Mouse (Mus musculus) kidney, postnatal 0 days (tissue): ENCODE results near the gene Cdcp1. TPM values are rescaled to one million over a fixed set of nuclear protein-coding genes. Genes with fewer than 3 reads are reported as not detected.
A peak's percentile ranks its signal among the peaks of the same experiment; 100 is the strongest.

Source experiments
- ATAC-seq: fragments of 200-750 bp; cut with Nextera tagmentation; replicated peaks from 2 replicates; pipeline ENCODE4 v1.8.0; 2017; ENCODE audit warnings: low read depth, moderate number of reproducible peaks, moderate TSS enrichment, moderate library complexity; ENCODE audit not compliant: low FRiP score
- DNase-seq: peaks from one replicate; pipeline ENCODE4 v3.0.0-alpha.2; 2016; ENCODE audit warnings: low spot score
- H3K27ac ChIP-seq: fragments of 300-500 bp; sonication (generic); 2 replicates; pipeline ENCODE4 v1.5.1; 2014; ENCODE audit warnings: mild to moderate bottlenecking
- H3K27me3 ChIP-seq: fragments of 300-500 bp; sonication (generic); 2 replicates; pipeline ENCODE4 v1.6.1; 2014; ENCODE audit warnings: low read length, mixed read lengths; ENCODE audit not compliant: insufficient read depth
- H3K36me3 ChIP-seq: fragments of 300-500 bp; sonication (generic); 2 replicates; pipeline ENCODE4 v1.6.1; 2014; ENCODE audit warnings: low read length, mixed read lengths; ENCODE audit not compliant: insufficient read depth
- H3K4me1 ChIP-seq: fragments of 300-500 bp; sonication (generic); replicated peaks from 2 replicates; pipeline ENCODE4 v1.6.1; 2014; ENCODE audit warnings: antibody characterized with exemption, low read length, mixed read lengths; ENCODE audit not compliant: insufficient read depth
- H3K4me2 ChIP-seq: fragments of 300-500 bp; sonication (generic); 2 replicates; pipeline ENCODE4 v1.6.1; 2014; ENCODE audit warnings: mild to moderate bottlenecking, low read length, moderate library complexity, mixed read lengths
- H3K4me3 ChIP-seq: fragments of 300-500 bp; sonication (generic); replicated peaks from 2 replicates; pipeline ENCODE4 v1.5.1; 2014; ENCODE audit warnings: low read depth, low read length
- H3K9ac ChIP-seq: fragments of 300-500 bp; sonication (generic); 2 replicates; pipeline ENCODE4 v1.6.1; 2014; ENCODE audit warnings: low read depth, low read length
- H3K9me3 ChIP-seq: fragments of 300-500 bp; sonication (generic); replicated peaks from 2 replicates; pipeline ENCODE4 v1.6.1; 2016; ENCODE audit warnings: low read length, inconsistent platforms, mixed read lengths
- CTCF ChIP-seq: IDR thresholded peaks from 2 replicates; pipeline ENCODE4 v1.5.1; 2016; ENCODE audit warnings: antibody characterized with exemption, low read depth, mild to moderate bottlenecking, moderate library complexity
- WGBS: fragments of 180-500 bp; shearing (Covaris S2); extraction: QIAGEN DNeasy Blood & Tissue Kit; methylation state at CpG from one replicate; pipeline ENCODE4 v1.1.7; 2014; 5-methylcytosine and 5-hydroxymethylcytosine counted together
- polyA plus RNA-seq: library from polyadenylated mRNA; unstranded; fragments of >200 nt; fragmentation: Nextera tagmentation; extraction: Ambion mirVana; gene quantifications from 2 replicates; pipeline ENCODE4 v1.2.1, GENCODE M21; 2015

Cdcp1 gene
- polyA plus RNA-seq, 1 experiment from 2014 or later = 6.8 TPM

DNA sequence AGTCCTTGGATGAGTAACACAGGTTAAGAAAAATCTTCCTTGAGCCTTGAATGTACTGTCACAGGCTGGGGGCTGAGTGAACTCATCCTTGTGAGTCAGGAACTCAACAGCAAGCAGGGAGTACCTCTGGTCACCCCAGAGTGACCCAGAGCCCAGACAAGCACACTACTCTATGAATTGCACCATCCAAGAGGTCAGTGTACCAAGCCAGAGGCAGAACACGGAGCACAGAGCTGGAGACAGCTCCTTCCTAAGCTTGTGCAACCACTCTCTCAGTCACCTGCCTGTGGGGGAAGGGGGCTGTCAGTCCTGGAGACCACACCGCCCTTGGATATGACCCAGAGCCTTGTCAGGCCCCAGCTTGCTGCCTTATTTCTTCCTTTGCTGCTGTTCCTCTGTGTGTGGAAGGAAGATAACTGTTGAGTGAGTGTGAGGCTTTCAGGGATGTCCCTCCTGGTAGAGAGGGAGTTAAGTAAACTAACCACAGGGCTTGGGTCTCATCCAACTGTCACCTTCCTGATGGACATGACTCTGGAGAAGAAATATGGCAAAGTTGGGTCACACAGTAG, 9.1 kb upstream of the Cdcp1 start:
- H3K4me3 ChIP-seq = no peak overlapping the region
- H3K9ac ChIP-seq = no peak overlapping the region

DNA sequence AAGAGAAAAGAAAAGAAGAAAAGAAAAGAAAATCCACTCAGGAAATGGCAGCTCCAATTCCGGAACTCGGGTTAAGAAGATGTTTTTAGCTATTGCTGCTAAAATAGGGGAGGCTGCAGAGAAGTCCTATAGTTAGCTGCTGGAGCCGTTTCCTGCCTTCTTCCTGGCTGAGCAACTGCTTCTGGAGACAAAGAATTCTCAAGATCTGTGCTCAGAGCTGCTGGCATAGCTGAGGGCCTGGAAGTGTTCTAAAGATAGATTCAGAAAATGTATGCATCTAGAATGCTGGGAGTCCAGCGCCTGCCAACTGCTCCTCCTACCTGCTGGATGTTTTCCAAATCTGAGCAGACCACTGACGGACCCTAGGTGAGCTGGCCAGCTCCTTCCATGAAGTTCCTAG, 4.0 kb upstream of the Cdcp1 start:
- Histone ChIP-seq H3K4me1 (no peaks in the 10 kb centered on the region), H3K4me3 (no peak overlapping the region), H3K27ac (0 out of 2 replicates have a peak overlapping the region, but pooled peaks have one; percentile 37), H3K27me3 (no peaks in the 10 kb centered on the region), H3K36me3 (no peaks in the 10 kb centered on the region), H3K4me2 (no peak overlapping the region), H3K9me3 (no peaks in the 10 kb centered on the region), H3K9ac (no peak overlapping the region)
- ATAC-seq (no peak), DNase-seq (peak; percentile 61)
- no peak for TF ChIP-seq CTCF
- WGBS = 43% methylated on average over 5 of the region's 5 CpGs

More for the DNA sequence above, 9.1 kb upstream of the Cdcp1 start:
- Histone ChIP-seq H3K9me3 (no peaks in the 10 kb centered on the region), H3K4me1 (no peaks in the 10 kb centered on the region), H3K27me3 (no peaks in the 10 kb centered on the region), H3K27ac (no peak overlapping the region), H3K36me3 (no peaks in the 10 kb centered on the region), H3K4me2 (no peak overlapping the region)
- WGBS = 67% methylated on average over 2 of the region's 2 CpGs
- no peak for TF ChIP-seq CTCF
- DNase-seq (no peak), ATAC-seq (no peak; the same call in 1 of the 2 replicates)

DNA sequence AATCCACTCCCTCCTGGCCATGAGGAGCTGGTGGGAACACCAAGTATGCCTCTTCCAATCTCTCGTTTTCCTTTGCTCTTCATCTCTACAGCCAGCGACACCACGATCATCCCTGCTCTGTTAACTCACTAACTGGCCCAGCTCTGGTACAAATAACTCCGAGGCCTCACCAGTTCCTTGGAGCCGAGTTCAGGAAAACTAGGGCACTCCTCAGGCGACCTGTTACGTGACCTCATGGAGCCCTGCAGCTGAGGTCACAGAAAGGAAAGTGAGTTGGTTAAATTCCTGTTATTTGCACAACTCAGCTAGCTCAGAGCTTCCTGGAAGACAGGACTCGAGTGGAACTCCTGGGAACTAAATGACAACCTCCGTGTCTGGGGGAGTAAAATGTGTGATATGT, 2.5 kb downstream of the Cdcp1 start:
- no peaks in the 10 kb centered on the region for H3K36me3 ChIP-seq
- WGBS = 61% methylated on average over 9 of the region's 9 CpGs
- H3K4me2 ChIP-seq = no peak overlapping the region
- no peaks in the 10 kb centered on the region for H3K27me3 ChIP-seq
- no peaks in the 10 kb centered on the region for H3K9me3 ChIP-seq
- no peak for ATAC-seq
- TF ChIP-seq CTCF = no peak
- DNase-seq = no peak
- no peaks in the 10 kb centered on the region for H3K4me1 ChIP-seq
- H3K4me3 ChIP-seq = no peak overlapping the region
- H3K27ac ChIP-seq = no peak overlapping the region
- H3K9ac ChIP-seq = no peak overlapping the region

DNA sequence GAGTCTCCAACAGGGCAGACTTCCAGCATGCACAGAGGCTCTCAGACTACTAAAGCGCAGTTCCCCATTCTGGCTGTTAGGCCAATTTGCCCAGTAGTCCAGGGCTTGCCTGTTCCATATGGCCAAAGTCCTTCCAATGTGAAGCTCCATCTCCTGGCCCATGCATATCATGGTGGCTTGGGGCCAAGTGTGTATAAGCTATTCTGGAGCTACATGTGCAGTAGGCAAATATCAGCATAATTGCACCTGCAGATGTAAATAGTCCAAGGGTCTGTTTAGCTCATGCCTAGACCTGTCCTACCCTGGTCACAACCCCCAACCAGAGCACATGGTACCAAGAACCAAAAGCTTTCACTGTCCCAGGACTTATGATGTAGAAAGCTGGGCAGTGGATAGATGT, 7.9 kb downstream of the Cdcp1 start:
- Histone ChIP-seq H3K4me2 (no peak overlapping the region), H3K4me1 (no peaks in the 10 kb centered on the region), H3K9ac (no peak overlapping the region), H3K27me3 (no peaks in the 10 kb centered on the region), H3K4me3 (no peak overlapping the region), H3K9me3 (no peaks in the 10 kb centered on the region), H3K27ac (no peak overlapping the region), H3K36me3 (no peaks in the 10 kb centered on the region)
- no peak for TF ChIP-seq CTCF
- DNase-seq = no peak
- WGBS = 94% methylated on average over 1 of the region's 1 CpGs
- no peak for ATAC-seq

DNA sequence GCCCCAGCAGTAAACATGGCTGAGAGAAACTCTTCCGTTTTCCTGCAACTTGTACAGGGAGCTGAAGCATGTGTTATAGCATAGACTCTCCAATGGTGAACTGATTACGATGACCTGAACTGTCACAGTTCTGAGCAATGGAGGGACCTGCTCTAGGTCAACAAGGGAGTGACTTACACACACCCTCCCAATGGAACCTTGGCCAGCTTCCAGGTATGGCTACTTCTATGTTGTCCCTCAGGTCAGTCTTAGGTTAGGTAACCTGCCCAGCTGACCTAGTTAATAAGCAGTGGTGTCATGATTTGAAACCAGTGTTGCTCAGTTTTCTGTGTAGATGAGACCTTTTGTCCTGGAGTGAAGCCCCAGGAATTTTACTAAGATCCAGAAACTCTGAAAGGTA, 8.9 kb downstream of the Cdcp1 start:
- ATAC-seq (peak; percentile 79; the same call in 1 of the 2 replicates), DNase-seq (peak; percentile 5)
- H3K9ac ChIP-seq = no peak overlapping the region
- H3K4me3 ChIP-seq = no peak overlapping the region
- H3K27me3 ChIP-seq = no peaks in the 10 kb centered on the region
- no peak overlapping the region for H3K4me2 ChIP-seq
- no peak overlapping the region for H3K27ac ChIP-seq
- no peak for TF ChIP-seq CTCF
- H3K9me3 ChIP-seq = no peaks in the 10 kb centered on the region
- no peaks in the 10 kb centered on the region for H3K4me1 ChIP-seq
- no peaks in the 10 kb centered on the region for H3K36me3 ChIP-seq
- 69% methylated on average over 2 of the region's 2 CpGs for WGBS

- 17% methylated on average over 2 of the region's 2 CpGs for WGBS
- no peak overlapping the region for H3K4me3 ChIP-seq
- H3K4me2 ChIP-seq = no peak overlapping the region
- no peaks in the 10 kb centered on the region for H3K9me3 ChIP-seq
- H3K27ac ChIP-seq = no peak overlapping the region
- TF ChIP-seq CTCF = no peak
- DNase-seq (peak; percentile 42), ATAC-seq (peak; percentile 78; the same call in 1 of the 2 replicates)
- H3K9ac ChIP-seq = no peak overlapping the region
- no peaks in the 10 kb centered on the region for H3K36me3 ChIP-seq
- H3K4me1 ChIP-seq = no peaks in the 10 kb centered on the region
- H3K27me3 ChIP-seq = no peaks in the 10 kb centered on the region
Measured at GRCm38 (mm10) chr9:123206526-123206925, 9.3 kb downstream of the Cdcp1 start.

- DNase-seq (no peak), ATAC-seq (no peak)
- no peak for TF ChIP-seq CTCF
- H3K36me3 ChIP-seq = no peaks in the 10 kb centered on the region
- no peak overlapping the region for H3K9ac ChIP-seq
- no peaks in the 10 kb centered on the region for H3K27me3 ChIP-seq
- no peak overlapping the region for H3K4me3 ChIP-seq
- H3K4me2 ChIP-seq = no peak overlapping the region
- H3K27ac ChIP-seq = no peak overlapping the region
- H3K4me1 ChIP-seq = no peaks in the 10 kb centered on the region
- no peaks in the 10 kb centered on the region for H3K9me3 ChIP-seq
- 45% methylated on average over 3 of the region's 3 CpGs for WGBS
Measured at GRCm38 (mm10) chr9:123200116-123200515, 15.7 kb downstream of the Cdcp1 start.
